Comparison of ENCODE assay signal across 15 mouse cellular contexts in the genomic region with DNA sequence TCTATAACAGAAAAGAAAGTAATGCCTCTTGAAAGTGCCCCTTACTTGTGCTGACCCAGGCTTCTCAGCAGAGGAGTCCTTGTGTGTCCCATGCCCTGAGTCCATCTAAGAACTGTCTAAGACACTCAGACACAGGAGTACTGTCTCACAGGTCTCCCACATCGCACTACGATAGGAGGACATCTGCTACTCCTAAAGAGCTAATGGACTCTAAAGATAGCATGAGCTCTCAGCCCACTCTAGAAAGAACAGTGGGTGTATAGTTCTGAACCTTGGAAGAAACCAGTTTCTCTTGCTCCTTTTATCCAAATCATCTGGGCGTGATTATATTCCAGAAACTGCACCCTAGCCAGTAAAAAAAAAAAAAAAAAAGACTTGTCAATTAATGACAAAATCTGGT.
"Had no signal": no experiment of that assay in that cellular context is flagged by ENCODE, and none has a peak within 500 bp of the region (broad histone marks: within the 10 kb centered on the region; RNA-seq: fewer than 3 reads in every experiment).

No protein-coding gene starts in this region.

- DNase-seq: kidney, adult 18-20 months; kidney, adult 9 months; kidney, postnatal 14 days; kidney, postnatal 4 days; liver, embryonic 13.5 days; lung, adult 2 months; lung, postnatal 14 days; lung, postnatal 4 days; midbrain, embryonic 14.5 days; spleen, adult 18-20 months; thymus, adult 18-20 months; thymus, postnatal 36 days had no signal

- H3K4me3 ChIP-seq: liver, embryonic 13.5 days; neural tube, embryonic 12.5 days; neural tube, embryonic 15.5 days; stomach, embryonic 15.5 days had no signal

- H3K27ac ChIP-seq: liver, embryonic 13.5 days; neural tube, embryonic 12.5 days; neural tube, embryonic 15.5 days; stomach, embryonic 15.5 days had no signal
